Mouse (Mus musculus) heart, postnatal 0 days (tissue): ENCODE measurements at regions not wholly inside any gene's neighbourhood (a gene's known extent, or its start where the extent isn't known, plus 50 kb on each side); places are given as distances from the start of the nearest gene placed in this dataset.

Experiments
- CTCF ChIP-seq: IDR thresholded peaks from 2 replicates; pipeline ENCODE4 v1.5.1; 2016; ENCODE audit warnings: antibody characterized with exemption, control low read depth, low read depth
- EP300 ChIP-seq: IDR thresholded peaks from 2 replicates; pipeline ENCODE4 v1.6.1; 2016; ENCODE audit warnings: antibody characterized with exemption, low read depth

DNA sequence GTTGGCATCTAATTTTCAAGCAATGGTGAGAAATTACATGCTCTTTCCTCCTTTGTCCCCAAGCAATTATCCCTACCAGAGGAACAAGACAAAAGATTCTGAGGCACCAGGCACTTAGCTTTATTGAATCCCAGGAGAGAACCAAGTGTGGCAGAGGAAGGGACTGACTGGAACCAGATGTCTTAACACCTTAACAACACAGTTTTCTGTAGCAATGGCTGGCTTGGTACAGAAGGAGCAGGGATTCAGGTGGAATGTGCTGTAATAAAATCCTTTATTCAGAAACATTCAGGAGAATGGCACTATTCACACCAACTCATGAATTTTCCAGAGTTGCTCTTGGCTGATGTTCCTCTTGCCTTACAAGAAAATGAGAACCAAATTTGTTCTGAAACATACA lies 315.3 kb upstream of the Tyrp1 start:
- TF ChIP-seq CTCF: no peak
- no peak for TF ChIP-seq EP300
